Mouse (Mus musculus) myocyte (in vitro differentiated cells): ENCODE measurements at regions not wholly inside any gene's neighbourhood (a gene's known extent, or its start where the extent isn't known, plus 50 kb on each side); places are given as distances from the start of the nearest gene placed in this dataset.

ENCODE experiments used
- E2F4 ChIP-seq: IDR thresholded peaks from one replicate; pipeline ENCODE4 v1.6.1; 2011; ENCODE audit warnings: mild to moderate bottlenecking, control low read depth, moderate library complexity; ENCODE audit not compliant: insufficient read depth
- MAX ChIP-seq: IDR thresholded peaks from one replicate; pipeline ENCODE4 v1.6.1; 2011; ENCODE audit warnings: low read depth, mild to moderate bottlenecking, control low read depth
- MYOD1 ChIP-seq, 3 experiments: IDR thresholded peaks; one replicate each; pipeline ENCODE4 v1.6.1; 2011; ENCODE audit warnings: control low read depth in 2 of 3, low read depth in 2 of 3, mild to moderate bottlenecking in 2 of 3, moderate library complexity in 1 of 3; ENCODE audit not compliant: insufficient read length in 2 of 3, control insufficient read depth in 1 of 3
- MYOG ChIP-seq, 3 experiments: IDR thresholded peaks; one replicate each; pipeline ENCODE4 v1.6.1; 2011; ENCODE audit warnings: control low read depth in 2 of 3, low read depth in 2 of 3, mild to moderate bottlenecking in 2 of 3; ENCODE audit not compliant: insufficient read length in 2 of 3, control insufficient read depth in 1 of 3, insufficient read depth in 1 of 3
- POLR2A ChIP-seq: IDR thresholded peaks from one replicate; pipeline ENCODE4 v1.6.1; 2011; ENCODE audit warnings: low read depth, mild to moderate bottlenecking, control low read depth, moderate library complexity; ENCODE audit not compliant: insufficient read length
- POLR2AphosphoS2 ChIP-seq: IDR thresholded peaks from one replicate; pipeline ENCODE4 v1.6.1; 2011; ENCODE audit warnings: low read depth, control low read depth; ENCODE audit not compliant: insufficient read length
- SRF ChIP-seq: IDR thresholded peaks from one replicate; pipeline ENCODE4 v1.6.1; 2011; ENCODE audit warnings: low read depth; ENCODE audit not compliant: control insufficient read depth, insufficient read length
- TCF12 ChIP-seq: IDR thresholded peaks from one replicate; pipeline ENCODE4 v1.6.1; 2011; ENCODE audit warnings: mild to moderate bottlenecking, control low read depth; ENCODE audit not compliant: poor library complexity, insufficient read depth, severe bottlenecking
- TCF3 ChIP-seq: IDR thresholded peaks from one replicate; pipeline ENCODE4 v1.6.1; 2011; ENCODE audit warnings: low read depth, control low read depth; ENCODE audit not compliant: insufficient read length
- USF1 ChIP-seq: IDR thresholded peaks from one replicate; pipeline ENCODE4 v1.6.1; 2011; ENCODE audit warnings: low read depth, mild to moderate bottlenecking, control low read depth, moderate library complexity

DNA sequence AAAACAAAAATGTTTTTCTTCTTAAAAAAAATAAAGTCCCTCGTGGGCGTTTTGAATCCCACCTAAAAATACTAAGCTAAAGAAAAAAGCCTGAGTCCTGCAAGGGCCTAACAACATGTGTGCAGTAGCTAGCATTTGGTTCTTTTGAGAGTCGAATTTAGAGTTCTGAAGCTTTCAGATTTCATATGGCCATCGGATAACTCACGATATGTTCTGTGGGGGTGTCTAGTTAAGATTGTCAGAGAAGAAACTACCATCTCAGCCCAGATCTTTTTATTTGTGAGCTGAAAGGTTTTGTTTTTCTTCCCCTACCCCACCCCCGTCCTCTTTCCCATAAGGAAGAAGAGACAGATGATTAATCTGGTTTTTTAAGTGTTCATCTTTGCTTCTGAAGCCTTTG, 327.8 kb downstream of the Slc4a3 start:
- no peak for TF ChIP-seq SRF
- no peak for TF ChIP-seq POLR2A
- no peak for TF ChIP-seq TCF12
- no peak for TF ChIP-seq E2F4
- no peak for TF ChIP-seq POLR2AphosphoS2
- no peak for TF ChIP-seq MAX
- TF ChIP-seq USF1 = no peak
- no peak for TF ChIP-seq MYOD1 (IDR thresholded peaks at IDR 0.05; ENCODE audit: control insufficient read depth in 1 of 3, insufficient read length in 2 of 3, low read depth in 2 of 3)
- no peak for TF ChIP-seq TCF3
- TF ChIP-seq MYOG (IDR thresholded peaks at IDR 0.05; ENCODE audit: control insufficient read depth in 1 of 3, insufficient read depth in 1 of 3, insufficient read length in 2 of 3, low read depth in 2 of 3) = no peak
